Mouse (Mus musculus): ENCODE data around the gene Ctnnd2.

DNA sequence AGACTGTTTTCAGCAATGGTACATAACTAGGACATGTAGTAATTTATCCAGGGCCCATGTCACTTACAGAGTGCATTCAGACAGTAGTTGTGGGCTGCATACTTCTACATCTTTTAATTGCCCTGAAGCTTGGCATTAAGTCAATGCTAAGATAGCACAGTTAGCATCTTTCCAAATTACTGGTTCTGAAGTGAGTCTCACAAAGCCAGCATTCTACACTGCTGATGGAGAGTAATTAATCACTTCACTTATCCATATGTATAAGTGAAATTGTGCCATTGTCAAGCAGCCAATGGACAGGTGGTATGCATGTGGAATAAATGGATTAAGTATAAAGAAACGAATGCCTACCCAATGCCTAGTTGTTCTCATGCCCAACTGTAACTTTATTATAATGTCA is 423.1 kb downstream of the Ctnnd2 start:
- TF ChIP-seq CTCF (IDR thresholded peaks at IDR 0.05; ENCODE audit: low read depth): no peak
- TF ChIP-seq EP300 (IDR thresholded peaks at IDR 0.05; ENCODE audit: low read depth): no peak

Measured in liver, postnatal 0 days (tissue).